Mouse (Mus musculus) thymus, postnatal 10 days (tissue): ENCODE data around the gene Klkb1.

Source experiments
- DNase-seq, 2 experiments: peaks; one replicate each; pipeline ENCODE4 v3.0.0; 2021; ENCODE audit warnings: low spot score in 2 of 2

The Klkb1 gene

GRCm38 (mm10) chr8:45268485-45268884 is 26.2 kb downstream of the Klkb1 start:
- no peak for DNase-seq

GRCm38 (mm10) chr8:45267611-45268391 is 26.9 kb downstream of the Klkb1 start:
- no peak for DNase-seq

- no peak for DNase-seq
Observed at GRCm38 (mm10) chr8:45266993-45267392, 27.7 kb downstream of the Klkb1 start.

- DNase-seq: no peak
Observed at GRCm38 (mm10) chr8:45264918-45265317, 29.7 kb downstream of the Klkb1 start.

GRCm38 (mm10) chr8:45262851-45263250 is 31.8 kb downstream of the Klkb1 start:
- no peak for DNase-seq

GRCm38 (mm10) chr8:45261920-45262319 is 32.7 kb downstream of the Klkb1 start, which contains the start of gene F11:
TSS of gene F11 (minus strand) at chr8:45262031.
- no peak for DNase-seq

- no peak for DNase-seq
Observed at GRCm38 (mm10) chr8:45258421-45258820, 36.2 kb downstream of the Klkb1 start.

GRCm38 (mm10) chr8:45255040-45255439 is 39.6 kb downstream of the Klkb1 start:
- DNase-seq: no peak

- DNase-seq: no peak
Observed at GRCm38 (mm10) chr8:45254194-45254842, 40.3 kb downstream of the Klkb1 start.

GRCm38 (mm10) chr8:45253586-45253985 is 41.1 kb downstream of the Klkb1 start:
- DNase-seq: no peak

- no peak for DNase-seq
Observed at GRCm38 (mm10) chr8:45253111-45253510, 41.5 kb downstream of the Klkb1 start.

- DNase-seq: no peak
Observed at GRCm38 (mm10) chr8:45246307-45246706, 48.4 kb downstream of the Klkb1 start.

GRCm38 (mm10) chr8:45239363-45239762 is 55.3 kb downstream of the Klkb1 start:
- DNase-seq: no peak

GRCm38 (mm10) chr8:45238282-45238681 is 56.4 kb downstream of the Klkb1 start:
- DNase-seq: peak in 1 of 2 experiments; percentile 4

GRCm38 (mm10) chr8:45236164-45236912 is 58.3 kb downstream of the Klkb1 start:
- DNase-seq: peak in 1 of 2 experiments; percentile 3

GRCm38 (mm10) chr8:45235228-45235627 is 59.4 kb downstream of the Klkb1 start:
- no peak for DNase-seq

GRCm38 (mm10) chr8:45233256-45233655 is 61.4 kb downstream of the Klkb1 start:
- no peak for DNase-seq
